Mouse (Mus musculus) midbrain, embryonic 16.5 days (tissue): ENCODE results near the gene Ntmt1. TPM values are rescaled to one million over a fixed set of nuclear protein-coding genes. Genes with fewer than 3 reads are reported as not detected.

Experiments
- ATAC-seq: fragments of 200-750 bp; cut with Nextera tagmentation; 2 replicates; pipeline ENCODE4 v1.8.0; 2017; ENCODE audit warnings: moderate TSS enrichment
- H3K27ac ChIP-seq: fragments of 300-500 bp; sonication (generic); 2 replicates; pipeline ENCODE4 v1.5.1; 2014; ENCODE audit warnings: mild to moderate bottlenecking, low read length, mixed read lengths
- H3K27me3 ChIP-seq: fragments of 300-500 bp; sonication (generic); 2 replicates; pipeline ENCODE4 v1.6.1; 2014; ENCODE audit warnings: low read depth, low read length, mixed read lengths; ENCODE audit not compliant: control insufficient read depth, insufficient read depth
- H3K36me3 ChIP-seq: fragments of 300-500 bp; sonication (generic); 2 replicates; pipeline ENCODE4 v1.6.1; 2014; ENCODE audit warnings: mild to moderate bottlenecking, low read length, moderate library complexity, mixed read lengths; ENCODE audit not compliant: control insufficient read depth, insufficient read depth
- H3K4me1 ChIP-seq: fragments of 300-500 bp; sonication (generic); 2 replicates; pipeline ENCODE4 v1.6.1; 2014; ENCODE audit warnings: mild to moderate bottlenecking, low read length, mixed read lengths; ENCODE audit not compliant: control insufficient read depth, insufficient read depth
- H3K4me2 ChIP-seq: fragments of 300-500 bp; sonication (generic); 2 replicates; pipeline ENCODE4 v1.6.1; 2014; ENCODE audit warnings: mild to moderate bottlenecking, low read length, mixed read lengths
- H3K4me3 ChIP-seq: fragments of 300-500 bp; sonication (generic); 2 replicates; pipeline ENCODE4 v1.5.1; 2014; ENCODE audit warnings: low read depth, mild to moderate bottlenecking, low read length, moderate library complexity, mixed read lengths
- H3K9ac ChIP-seq: fragments of 300-500 bp; sonication (generic); 2 replicates; pipeline ENCODE4 v1.6.1; 2014; ENCODE audit warnings: low read depth, low read length, mixed read lengths
- H3K9me3 ChIP-seq: fragments of 300-500 bp; sonication (generic); replicated peaks from 2 replicates; pipeline ENCODE4 v1.6.1; 2014; ENCODE audit warnings: mild to moderate bottlenecking, low read length, mixed read lengths; ENCODE audit not compliant: control insufficient read depth, poor library complexity, severe bottlenecking
- WGBS: fragments of 180-500 bp; shearing (Covaris S2); extraction: QIAGEN DNeasy Blood & Tissue Kit; methylation state at CpG from one replicate; pipeline ENCODE4 v1.1.7; 2014; 5-methylcytosine and 5-hydroxymethylcytosine counted together
- polyA plus RNA-seq: library from polyadenylated mRNA; unstranded; fragments of >200 nt; fragmentation: Nextera tagmentation; extraction: Ambion mirVana; gene quantifications from 2 replicates; pipeline ENCODE4 v1.2.1, GENCODE M21; 2015

Gene Ntmt1
- polyA plus RNA-seq, 1 experiment from 2014 or later, result 105 TPM

GRCm38 (mm10) chr2:30863574-30863973, 55.9 kb downstream of the Ntmt1 start:
- 86% methylated on average over 9 of the region's 9 CpGs for WGBS
- ATAC-seq, result no peak
- H3K4me3 ChIP-seq, result no peak overlapping the region

GRCm38 (mm10) chr2:30864968-30865381, 57.3 kb downstream of the Ntmt1 start:
- H3K4me2 ChIP-seq, result peak overlapping the region; percentile 55
- H3K9me3 ChIP-seq, result no peaks in the 10 kb centered on the region
- H3K36me3 ChIP-seq, result no peaks in the 10 kb centered on the region
- H3K27me3 ChIP-seq, result peaks cover 3% of the 10 kb centered on the region; the same call in 1 of the 2 replicates
- no peak overlapping the region for H3K27ac ChIP-seq
- no peak for ATAC-seq
- H3K9ac ChIP-seq, result peak overlapping the region; percentile 56; the same call in 1 of the 2 replicates
- peak overlapping the region; percentile 26 for H3K4me3 ChIP-seq
- H3K4me1 ChIP-seq, result peaks cover 4% of the 10 kb centered on the region; the same call in 1 of the 2 replicates
- 2% methylated on average over 35 of the region's 35 CpGs for WGBS

More at GRCm38 (mm10) chr2:30863574-30863973, 55.9 kb downstream of the Ntmt1 start:
- Histone ChIP-seq H3K4me2 (no peak overlapping the region), H3K27ac (no peak overlapping the region), H3K36me3 (no peaks in the 10 kb centered on the region), H3K9ac (no peak overlapping the region), H3K4me1 (peaks cover 4% of the 10 kb centered on the region; the same call in 1 of the 2 replicates), H3K27me3 (peaks cover 3% of the 10 kb centered on the region; the same call in 1 of the 2 replicates), H3K9me3 (no peaks in the 10 kb centered on the region)

- H3K36me3 ChIP-seq, result no peaks in the 10 kb centered on the region
- peaks cover 4% of the 10 kb centered on the region; the same call in 1 of the 2 replicates for H3K4me1 ChIP-seq
- ATAC-seq, result no peak
- no peaks in the 10 kb centered on the region for H3K9me3 ChIP-seq
- no peak overlapping the region for H3K4me2 ChIP-seq
- H3K4me3 ChIP-seq, result no peak overlapping the region
- H3K27me3 ChIP-seq, result peaks cover 3% of the 10 kb centered on the region; the same call in 1 of the 2 replicates
- WGBS, result 68% methylated on average over 3 of the region's 3 CpGs
- H3K9ac ChIP-seq, result no peak overlapping the region
- H3K27ac ChIP-seq, result no peak overlapping the region
Measured at GRCm38 (mm10) chr2:30865426-30865825, 57.8 kb downstream of the Ntmt1 start.

- H3K9ac ChIP-seq, result no peak overlapping the region
- 63% methylated on average over 8 of the region's 8 CpGs for WGBS
Measured at GRCm38 (mm10) chr2:30870863-30871262, 63.2 kb downstream of the Ntmt1 start.

More at GRCm38 (mm10) chr2:30870863-30871262, 63.2 kb downstream of the Ntmt1 start:
- ATAC-seq, result no peak
- Histone ChIP-seq H3K27ac (no peak overlapping the region), H3K36me3 (no peaks in the 10 kb centered on the region), H3K9me3 (no peaks in the 10 kb centered on the region), H3K4me3 (no peak overlapping the region), H3K4me2 (no peak overlapping the region), H3K4me1 (0 out of 2 replicates have a peak, but pooled peaks cover 3% of the 10 kb centered on the region), H3K27me3 (no peaks in the 10 kb centered on the region)

Other genes starting within 250 kb of the Ntmt1 start
- gene Cstad, start 212.8 kb upstream of the Ntmt1 start, polyA plus RNA-seq, result 0.62 TPM in 2 replicates
- 0.99 and 2.1 TPM in 2 replicates for gene 1700001O22Rik, start 4.2 kb upstream of the Ntmt1 start, polyA plus RNA-seq
- 41.7 and 48.0 TPM in 2 replicates for gene Asb6, start 22.5 kb downstream of the Ntmt1 start, polyA plus RNA-seq
- 1.8 and 2.4 TPM in 2 replicates for gene Prrx2, start 27.1 kb downstream of the Ntmt1 start, polyA plus RNA-seq
- gene Ptges, start 122.0 kb downstream of the Ntmt1 start, polyA plus RNA-seq, result 5.1 and 5.2 TPM in 2 replicates
- 18.2 and 18.3 TPM in 2 replicates for gene Tor1b, start 145.1 kb downstream of the Ntmt1 start, polyA plus RNA-seq
- gene Tor1a, start 160.1 kb downstream of the Ntmt1 start, polyA plus RNA-seq, result 97.5 and 106 TPM in 2 replicates
- gene BC005624, start 174.4 kb downstream of the Ntmt1 start, polyA plus RNA-seq, result 93.8 and 95.3 TPM in 2 replicates
- 49.2 and 49.8 TPM in 2 replicates for gene Usp20, start 174.5 kb downstream of the Ntmt1 start, polyA plus RNA-seq